Mouse (Mus musculus) mammary gland, adult 2 months (tissue): ENCODE measurements around the gene Omg. TPM values are rescaled to one million over a fixed set of nuclear protein-coding genes. Genes with fewer than 3 reads are reported as not detected.

Experiments used
- polyA plus RNA-seq: library from polyadenylated mRNA; depleted of rRNA; stranded (reverse); fragments of >200 nt; gene quantifications from 2 replicates; pipeline ENCODE4 v1.2.3, GENCODE M21; 2012; ENCODE audit warnings: low replicate concordance; rRNA removed

Omg gene
- polyA plus RNA-seq = not detected in 2 replicates

DNA sequence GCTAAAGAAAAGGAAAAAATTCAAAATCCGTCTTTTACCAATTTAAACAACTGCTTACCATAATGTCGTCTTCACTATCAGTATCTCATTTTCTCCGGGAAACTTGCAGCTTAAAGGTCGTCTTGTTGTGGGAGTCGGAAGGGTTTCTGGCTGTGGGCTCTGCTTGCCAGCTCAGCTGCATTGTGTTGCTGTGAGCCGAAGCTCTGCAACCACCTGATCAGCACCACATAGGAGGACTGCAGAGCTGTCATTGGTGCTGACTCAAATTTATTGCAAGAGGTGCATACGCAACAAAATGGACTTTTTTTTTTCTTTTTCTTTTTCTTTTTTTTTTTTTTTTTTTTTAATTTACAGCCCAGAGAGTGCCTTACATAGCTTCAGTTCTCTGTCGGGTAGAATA lies at the start of gene Omg:
Omg (minus strand) TSS at position 240 of the 400 bp plus-strand sequence.

DNA sequence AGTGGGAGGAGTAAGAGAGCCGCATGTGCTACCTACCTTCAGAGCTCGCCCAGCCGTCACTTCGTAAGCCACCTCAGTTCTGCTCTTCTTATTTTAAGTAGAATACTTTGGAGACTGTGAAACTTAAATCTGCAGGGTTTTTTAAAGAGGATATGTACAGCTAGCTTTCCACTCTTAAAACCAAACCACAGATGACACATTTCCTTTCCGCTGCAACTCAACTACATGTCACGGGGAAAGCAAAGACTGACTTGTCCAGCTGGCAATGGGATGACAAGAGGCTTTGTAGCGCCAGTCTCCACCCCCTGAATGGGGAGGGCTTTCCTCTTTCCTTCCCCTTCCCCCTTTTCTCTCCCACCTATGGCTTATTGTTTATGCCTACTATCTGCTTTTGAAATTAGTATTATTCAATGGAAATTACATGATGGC lies 26.5 kb upstream of the Omg start, which contains the start of the genes Evi2 and Evi2a:
Evi2 (minus strand) TSS at position 257 of the 429 bp plus-strand sequence.
Evi2a (minus strand) TSS at position 277 of the 429 bp plus-strand sequence.

DNA sequence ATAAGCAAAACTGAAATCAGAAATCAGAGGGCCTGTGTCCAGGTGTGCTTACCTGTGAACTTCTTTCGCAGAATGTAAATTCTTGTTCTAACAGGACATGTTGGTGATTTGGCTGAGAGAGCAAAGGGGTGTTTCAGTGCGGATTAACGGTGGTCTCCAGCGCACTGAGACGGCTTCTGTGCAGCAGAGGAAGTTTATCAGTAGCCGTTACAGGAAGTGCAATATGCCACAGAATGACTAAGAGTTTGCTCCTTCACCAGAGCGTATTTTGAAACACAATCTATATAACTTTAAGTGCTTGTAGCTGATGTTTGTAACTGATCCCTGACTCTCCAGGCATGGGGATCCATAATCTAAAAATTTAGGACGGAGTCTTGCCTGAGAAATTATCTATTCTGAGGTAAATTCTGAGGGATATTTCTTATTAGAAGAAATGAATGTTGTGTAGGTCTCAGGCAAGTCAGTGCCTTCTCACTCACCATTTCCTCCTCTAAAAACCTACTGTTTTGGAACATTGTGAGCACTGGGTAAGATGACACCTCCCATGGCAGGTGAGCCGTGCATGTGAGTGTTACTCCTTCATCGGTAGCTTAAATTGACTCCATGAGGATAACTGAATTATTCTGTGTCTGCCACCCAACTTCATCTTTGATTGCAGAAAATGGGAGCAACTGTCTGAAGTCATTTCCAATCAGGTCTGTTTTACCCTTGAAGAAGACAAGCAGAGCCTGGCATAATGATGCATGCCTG lies 19.9 kb upstream of the Omg start, which contains the start of gene Evi2b:
Evi2b (minus strand) TSS at position 203 of the 750 bp plus-strand sequence.

Other genes starting within 250 kb of the Omg start
- 50.7 and 61.7 TPM in 2 replicates for gene Wsb1, start 249.4 kb downstream of the Omg start, polyA plus RNA-seq
- not detected in 2 replicates for gene Gm9964, start 207.2 kb downstream of the Omg start, polyA plus RNA-seq
- gene Nf1, start 164.4 kb downstream of the Omg start, polyA plus RNA-seq = 8.1 and 12.5 TPM in 2 replicates
- gene Evi2b, start 19.7 kb upstream of the Omg start, polyA plus RNA-seq = 34.7 and 49.1 TPM in 2 replicates
- gene Evi2, start 26.5 kb upstream of the Omg start, polyA plus RNA-seq = 1.3 and 1.5 TPM in 2 replicates
- gene Evi2a, start 26.5 kb upstream of the Omg start, polyA plus RNA-seq = 21.4 and 37.8 TPM in 2 replicates
- gene Rab11fip4, start 87.1 kb upstream of the Omg start, polyA plus RNA-seq = 7.1 and 11.5 TPM in 2 replicates